Mouse (Mus musculus) midbrain, embryonic 14.5 days (tissue): ENCODE measurements around the gene Avpr2. TPM values are rescaled to one million over a fixed set of nuclear protein-coding genes. Genes with fewer than 3 reads are reported as not detected.

ENCODE experiments used
- ATAC-seq: fragments of 200-750 bp; cut with Nextera tagmentation; 2 replicates; pipeline ENCODE4 v1.8.0; 2017; ENCODE audit warnings: moderate number of reproducible peaks, moderate library complexity; ENCODE audit not compliant: low FRiP score, low TSS enrichment
- DNase-seq: peaks from one replicate; pipeline ENCODE4 v3.0.0-alpha.2; 2015
- H3K27ac ChIP-seq: fragments of 300-500 bp; sonication (generic); replicated peaks from 2 replicates; pipeline ENCODE4 v1.5.1; 2014; ENCODE audit warnings: mild to moderate bottlenecking, low read depth, low read length, moderate library complexity
- H3K27me3 ChIP-seq: fragments of 300-500 bp; sonication (generic); 2 replicates; pipeline ENCODE4 v1.6.1; 2014; ENCODE audit warnings: low read length, control low read depth, mixed read lengths; ENCODE audit not compliant: control insufficient read depth, insufficient read depth
- H3K36me3 ChIP-seq: fragments of 300-500 bp; sonication (generic); 2 replicates; pipeline ENCODE4 v1.6.1; 2014; ENCODE audit warnings: low read length, control low read depth; ENCODE audit not compliant: control insufficient read depth, insufficient read depth
- H3K4me1 ChIP-seq: fragments of 300-500 bp; sonication (generic); 2 replicates; pipeline ENCODE4 v1.6.1; 2014; ENCODE audit warnings: mild to moderate bottlenecking, antibody characterized with exemption, low read length, control low read depth; ENCODE audit not compliant: control insufficient read depth, insufficient read depth
- H3K4me2 ChIP-seq: fragments of 300-500 bp; sonication (generic); 2 replicates; pipeline ENCODE4 v1.6.1; 2014; ENCODE audit warnings: mild to moderate bottlenecking, low read length, moderate library complexity
- H3K4me3 ChIP-seq: fragments of 300-500 bp; sonication (generic); replicated peaks from 2 replicates; pipeline ENCODE4 v1.5.1; 2014; ENCODE audit warnings: low read depth, low read length
- H3K9ac ChIP-seq: fragments of 300-500 bp; sonication (generic); replicated peaks from 2 replicates; pipeline ENCODE4 v1.6.1; 2014; ENCODE audit warnings: mild to moderate bottlenecking, low read length, moderate library complexity
- H3K9me3 ChIP-seq: fragments of 300-500 bp; sonication (generic); 2 replicates; pipeline ENCODE4 v1.6.1; 2016; ENCODE audit warnings: low read length, control low read depth, mixed read lengths; ENCODE audit not compliant: control insufficient read depth
- WGBS: fragments of 180-500 bp; shearing (Covaris S2); extraction: QIAGEN DNeasy Blood & Tissue Kit; methylation state at CpG from one replicate; pipeline ENCODE4 v1.1.7; 2014; 5-methylcytosine and 5-hydroxymethylcytosine counted together
- polyA plus RNA-seq: library from polyadenylated mRNA; unstranded; fragments of >200 nt; fragmentation: Nextera tagmentation; extraction: Ambion mirVana; gene quantifications from 2 replicates; pipeline ENCODE4 v1.2.1, GENCODE M21; 2014

Avpr2 gene
- polyA plus RNA-seq, 1 experiment from 2014 or later = not detected

DNA sequence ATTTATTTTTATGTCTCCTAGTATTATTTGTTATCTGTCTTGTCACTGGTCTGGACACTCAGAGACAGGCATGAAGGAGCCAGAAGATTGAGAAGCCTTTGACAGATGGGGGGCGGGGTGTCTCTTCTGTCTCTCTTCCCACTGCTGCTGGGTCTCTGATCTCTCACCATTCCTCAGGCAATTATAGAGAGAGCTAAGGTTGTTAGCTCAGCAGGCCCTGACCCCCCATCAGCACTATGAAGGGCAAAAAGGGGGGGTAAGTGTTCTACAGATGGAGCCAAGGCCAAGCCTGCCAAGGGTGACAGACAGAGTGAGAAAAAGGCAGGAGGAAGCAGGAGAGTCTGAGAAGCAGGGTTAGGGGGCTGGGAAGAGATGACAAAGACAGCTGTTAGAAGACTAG lies 19.9 kb upstream of the Avpr2 start:
- no peaks in the 10 kb centered on the region for H3K27me3 ChIP-seq
- no peak overlapping the region for H3K4me2 ChIP-seq
- no peak for ATAC-seq
- H3K9me3 ChIP-seq = no peaks in the 10 kb centered on the region
- no peaks in the 10 kb centered on the region for H3K36me3 ChIP-seq
- DNase-seq = no peak
- H3K4me1 ChIP-seq = peaks cover 17% of the 10 kb centered on the region; the same call in 1 of the 2 replicates
- WGBS = 44% methylated on average over 1 of the region's 1 CpGs
- H3K27ac ChIP-seq = 0 out of 2 replicates have a peak overlapping the region, but pooled peaks have one; percentile 45
- H3K9ac ChIP-seq = no peak overlapping the region
- no peak overlapping the region for H3K4me3 ChIP-seq

DNA sequence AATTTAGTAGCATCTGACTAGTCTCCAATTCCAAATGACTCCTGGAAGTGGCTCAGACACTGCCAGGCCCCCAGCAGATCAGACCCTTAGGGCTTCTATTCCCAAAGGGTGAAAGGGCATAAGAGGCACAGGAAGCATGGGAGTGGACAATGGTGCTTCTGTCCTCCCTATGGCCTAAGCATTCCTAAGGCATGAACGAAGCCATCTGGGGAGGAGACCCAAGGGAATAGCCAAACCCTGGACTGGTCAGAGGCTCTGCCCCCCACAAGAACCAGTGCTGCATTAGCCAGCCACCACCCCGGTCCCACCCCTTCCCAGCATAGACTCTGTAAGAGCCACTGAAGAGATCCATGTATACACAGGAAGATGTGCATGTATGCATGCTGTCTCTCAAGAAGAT lies 16.0 kb upstream of the Avpr2 start:
- no peak overlapping the region for H3K4me3 ChIP-seq
- no peaks in the 10 kb centered on the region for H3K36me3 ChIP-seq
- no peaks in the 10 kb centered on the region for H3K27me3 ChIP-seq
- H3K9ac ChIP-seq = no peak overlapping the region
- DNase-seq = no peak
- no peaks in the 10 kb centered on the region for H3K9me3 ChIP-seq
- H3K4me1 ChIP-seq = peaks cover 8% of the 10 kb centered on the region; the same call in 1 of the 2 replicates
- no peak for ATAC-seq
- WGBS = 74% methylated on average over 2 of the region's 2 CpGs
- H3K4me2 ChIP-seq = peak overlapping the region; percentile 32
- H3K27ac ChIP-seq = no peak overlapping the region

DNA sequence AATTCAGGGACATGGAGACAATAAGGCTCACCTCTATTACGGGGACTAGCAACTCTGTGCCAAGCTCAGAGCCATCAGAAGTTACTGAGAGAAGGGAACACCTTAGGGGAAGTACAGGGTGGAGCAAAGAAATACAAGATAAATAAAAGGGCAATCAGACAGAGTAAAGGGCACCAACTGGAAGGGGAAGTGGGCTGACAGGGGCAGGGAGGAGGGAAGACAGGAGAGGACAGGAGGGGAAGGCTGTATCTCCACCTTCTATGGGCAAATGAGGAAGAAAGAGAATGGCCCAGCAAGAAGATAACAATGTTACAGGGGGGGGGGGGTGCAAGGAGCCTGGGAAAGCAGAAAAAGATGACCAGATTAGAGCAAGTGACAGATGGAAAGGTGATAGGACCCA lies 14.9 kb upstream of the Avpr2 start:
- H3K9me3 ChIP-seq = no peaks in the 10 kb centered on the region
- ATAC-seq = no peak
- no peak overlapping the region for H3K4me3 ChIP-seq
- H3K4me1 ChIP-seq = peaks cover 8% of the 10 kb centered on the region; the same call in 1 of the 2 replicates
- peak overlapping the region; percentile 32 for H3K4me2 ChIP-seq
- H3K27ac ChIP-seq = no peak overlapping the region
- H3K27me3 ChIP-seq = no peaks in the 10 kb centered on the region
- no peak for DNase-seq
- no peaks in the 10 kb centered on the region for H3K36me3 ChIP-seq
- 74% methylated on average over 1 of the region's 1 CpGs for whole genome bisulfite sequencing
- H3K9ac ChIP-seq = no peak overlapping the region

DNA sequence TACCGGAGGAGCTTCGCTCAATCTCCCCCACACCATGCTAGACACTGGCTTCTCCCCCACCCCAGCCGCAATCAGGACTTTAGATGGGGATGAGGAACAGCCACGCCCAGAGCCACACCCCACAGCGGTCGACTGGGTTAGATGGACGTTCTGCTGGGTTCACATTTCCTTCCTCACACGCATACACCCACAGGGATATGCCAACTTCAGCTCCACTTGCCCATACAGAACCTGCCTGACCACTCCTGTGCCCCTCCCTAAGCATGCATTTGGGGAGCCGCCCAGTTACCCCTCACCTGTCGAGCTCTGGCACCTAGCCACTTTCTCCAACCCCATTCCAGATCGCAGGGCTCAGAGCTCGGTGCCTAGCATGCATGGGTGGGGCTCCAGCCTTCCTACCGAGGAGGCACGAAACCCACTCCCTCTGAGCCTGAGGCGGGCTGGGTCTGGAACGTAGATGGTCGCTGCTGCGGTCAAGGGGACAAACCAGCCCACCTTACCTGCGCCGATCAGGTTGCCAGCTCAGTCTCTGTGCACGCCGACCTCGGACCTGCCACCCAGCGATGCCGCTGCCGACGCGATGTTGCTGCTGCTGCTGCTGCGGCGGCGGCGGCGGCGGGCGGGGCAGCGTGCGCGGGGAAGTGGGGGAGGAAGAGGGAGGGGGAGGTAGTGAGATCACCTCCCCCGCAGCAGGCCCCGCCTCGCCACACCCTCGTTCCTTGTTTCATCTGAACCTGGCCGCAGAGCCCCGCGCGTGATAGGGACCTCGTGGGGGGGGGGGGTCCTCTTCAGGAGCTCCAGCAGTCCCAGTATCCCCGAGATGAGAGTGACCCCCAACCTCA lies 11.5 kb upstream of the Avpr2 start:
- Histone ChIP-seq H3K9ac (peak overlapping the region; percentile 72), H3K4me3 (peak overlapping the region; percentile 51), H3K4me2 (peak overlapping the region; percentile 57), H3K27ac (peak overlapping the region; percentile 70), H3K27me3 (no peaks in the 10 kb centered on the region), H3K36me3 (no peaks in the 10 kb centered on the region), H3K4me1 (peaks cover 6% of the 10 kb centered on the region; the same call in 1 of the 2 replicates), H3K9me3 (no peaks in the 10 kb centered on the region)
- peak; percentile 73 for ATAC-seq
- DNase-seq = peak; percentile 79
- WGBS = 18% methylated on average over 37 of the region's 48 CpGs

DNA sequence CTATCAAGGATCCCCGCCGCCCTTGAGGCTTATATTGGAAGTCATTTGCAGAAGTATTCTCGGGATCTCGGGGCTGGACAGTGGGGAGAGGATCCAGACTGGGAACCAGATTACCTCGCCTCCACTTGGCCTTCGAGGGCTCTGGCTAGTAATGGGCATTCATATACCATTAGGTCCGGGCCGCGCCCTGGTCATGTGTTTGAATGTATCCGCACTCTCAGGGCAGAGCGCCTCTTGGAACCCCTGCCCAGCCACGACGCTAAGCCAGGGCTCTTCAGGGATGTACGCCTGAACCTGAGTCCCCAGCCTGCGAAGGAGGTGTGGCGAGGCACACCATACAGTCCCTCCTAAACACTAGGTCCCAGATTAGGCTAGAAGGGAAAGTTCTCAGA lies 10.9 kb upstream of the Avpr2 start:
- H3K27ac ChIP-seq = peak overlapping the region; percentile 70
- ATAC-seq (peak; percentile 32; the same call in 1 of the 2 replicates), DNase-seq (no peak)
- no peaks in the 10 kb centered on the region for H3K27me3 ChIP-seq
- peak overlapping the region; percentile 57 for H3K4me2 ChIP-seq
- no peaks in the 10 kb centered on the region for H3K9me3 ChIP-seq
- WGBS = 26% methylated on average over 16 of the region's 16 CpGs
- H3K4me1 ChIP-seq = no peaks in the 10 kb centered on the region; the same call in 1 of the 2 replicates
- peak overlapping the region; percentile 51 for H3K4me3 ChIP-seq
- no peaks in the 10 kb centered on the region for H3K36me3 ChIP-seq
- peak overlapping the region; percentile 72 for H3K9ac ChIP-seq

DNA sequence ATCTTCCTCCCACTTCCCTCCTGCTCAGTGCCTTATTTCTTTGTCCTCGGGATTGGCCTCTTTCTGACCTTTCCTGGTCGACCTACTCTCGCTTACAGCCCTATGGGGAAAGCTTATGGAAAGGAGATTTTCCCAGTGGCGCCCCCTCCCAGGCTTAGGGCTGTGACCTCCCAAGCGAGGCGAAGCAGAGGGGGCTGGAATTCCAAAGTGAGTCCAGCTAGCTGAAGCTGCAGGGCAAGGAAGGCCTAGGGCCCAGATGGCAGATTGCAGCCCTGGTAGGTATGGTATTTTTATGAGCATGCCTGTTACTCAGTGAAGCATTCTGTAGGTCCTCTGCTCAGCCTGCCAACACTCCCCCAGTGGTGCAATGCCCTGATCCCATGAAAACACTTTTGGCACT lies 10.4 kb upstream of the Avpr2 start:
- Histone ChIP-seq H3K4me3 (no peak overlapping the region; the same call in 1 of the 2 replicates), H3K27ac (no peak overlapping the region; the same call in 1 of the 2 replicates), H3K36me3 (no peaks in the 10 kb centered on the region), H3K4me2 (peak overlapping the region; percentile 57), H3K27me3 (no peaks in the 10 kb centered on the region), H3K9me3 (no peaks in the 10 kb centered on the region), H3K9ac (peak overlapping the region; percentile 72), H3K4me1 (no peaks in the 10 kb centered on the region; the same call in 1 of the 2 replicates)
- 16% methylated on average over 6 of the region's 6 CpGs for WGBS
- DNase-seq = peak; percentile 9
- no peak for ATAC-seq

DNA sequence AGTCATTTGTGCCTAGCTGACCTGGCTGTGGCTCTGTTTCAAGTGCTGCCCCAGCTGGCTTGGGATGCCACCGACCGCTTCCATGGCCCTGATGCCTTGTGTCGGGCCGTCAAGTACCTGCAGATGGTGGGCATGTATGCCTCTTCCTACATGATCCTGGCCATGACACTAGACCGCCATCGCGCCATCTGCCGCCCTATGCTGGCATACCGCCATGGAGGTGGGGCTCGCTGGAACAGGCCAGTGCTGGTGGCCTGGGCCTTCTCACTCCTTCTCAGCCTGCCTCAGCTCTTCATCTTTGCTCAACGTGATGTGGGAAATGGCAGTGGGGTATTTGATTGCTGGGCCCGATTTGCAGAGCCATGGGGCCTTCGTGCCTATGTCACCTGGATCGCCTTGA lies 931 bp downstream of the Avpr2 start:
- no peaks in the 10 kb centered on the region for H3K36me3 ChIP-seq
- H3K9ac ChIP-seq = no peak overlapping the region
- no peaks in the 10 kb centered on the region for H3K27me3 ChIP-seq
- H3K4me3 ChIP-seq = no peak overlapping the region
- DNase-seq = no peak
- no peak overlapping the region for H3K4me2 ChIP-seq
- no peak overlapping the region for H3K27ac ChIP-seq
- no peak for ATAC-seq
- WGBS = 90% methylated on average over 14 of the region's 14 CpGs
- no peaks in the 10 kb centered on the region for H3K4me1 ChIP-seq
- H3K9me3 ChIP-seq = no peaks in the 10 kb centered on the region

DNA sequence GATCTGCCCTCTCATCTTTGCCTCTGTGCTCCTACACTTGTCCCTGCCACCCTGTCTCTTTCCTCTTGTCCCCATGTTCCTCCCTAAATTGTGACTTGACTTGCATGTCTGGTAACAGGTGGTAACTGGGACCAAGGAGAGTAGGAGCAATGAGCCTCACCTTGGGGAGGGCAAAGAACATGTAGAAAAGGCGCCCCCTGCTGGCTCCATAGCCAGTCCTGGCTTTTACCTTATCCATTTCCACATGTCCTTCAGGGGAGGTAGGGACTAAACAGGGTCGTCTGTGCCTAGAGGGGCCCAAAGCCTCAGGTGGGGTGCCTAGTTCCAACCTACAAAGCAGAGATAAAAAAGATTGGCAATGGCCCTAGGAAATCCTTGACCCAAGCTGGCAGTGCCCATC lies 3.8 kb downstream of the Avpr2 start, which contains the start of gene L1cam:
TSS of gene L1cam (minus strand) at position 387 of the 400 bp plus-strand sequence.
- H3K4me3 ChIP-seq = no peak within 1 kb of the TSS

DNA sequence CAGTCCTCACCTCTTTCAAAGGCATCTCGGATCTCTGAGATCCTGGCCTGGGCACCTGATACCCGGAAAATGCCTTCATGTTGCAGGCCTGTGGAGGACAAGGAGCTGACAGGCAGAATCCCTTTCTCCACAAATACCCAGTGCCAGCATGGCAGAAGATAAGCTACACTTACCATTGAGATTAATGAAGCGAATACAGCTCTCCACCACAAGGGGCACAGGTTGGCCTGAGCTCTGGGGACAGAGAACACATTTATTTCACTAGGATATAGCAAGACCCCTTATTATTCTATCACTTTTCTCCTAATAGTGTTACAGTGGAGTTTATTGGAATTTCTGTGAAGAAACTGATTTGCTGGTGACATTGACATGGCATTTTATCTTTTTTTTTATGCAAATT lies 6.1 kb downstream of the Avpr2 start:
- no peak overlapping the region for H3K9ac ChIP-seq
- DNase-seq (peak; percentile 14), ATAC-seq (no peak)
- no peaks in the 10 kb centered on the region for H3K9me3 ChIP-seq
- no peak overlapping the region for H3K4me2 ChIP-seq
- no peak overlapping the region for H3K27ac ChIP-seq
- no peaks in the 10 kb centered on the region for H3K36me3 ChIP-seq
- H3K4me1 ChIP-seq = no peaks in the 10 kb centered on the region
- no peaks in the 10 kb centered on the region for H3K27me3 ChIP-seq
- WGBS = 66% methylated on average over 3 of the region's 3 CpGs
- no peak overlapping the region for H3K4me3 ChIP-seq

More for the DNA sequence above, 3.8 kb downstream of the Avpr2 start, which contains the start of gene L1cam:
- DNase-seq (peak; percentile 71), ATAC-seq (no peak)
- H3K9ac ChIP-seq = no peak within 1 kb of the TSS
- H3K4me1 ChIP-seq = no peaks in the 10 kb centered on the region
- H3K4me2 ChIP-seq = no peak within 1 kb of the TSS
- no peaks in the 10 kb centered on the region for H3K36me3 ChIP-seq
- WGBS = 23% methylated on average over 2 of the region's 2 CpGs
- no peak within 1 kb of the TSS for H3K27ac ChIP-seq
- H3K27me3 ChIP-seq = no peaks in the 10 kb centered on the region
- H3K9me3 ChIP-seq = no peaks in the 10 kb centered on the region
